Mouse (Mus musculus): ENCODE measurements around the gene Agtrap. TPM values are rescaled to one million over a fixed set of nuclear protein-coding genes. Genes with fewer than 3 reads are reported as not detected.
A peak's percentile ranks its signal among the peaks of the same experiment; 100 is the strongest.

Gene Agtrap
- total RNA-seq, 2 experiments from 2014 or later, result 6.3 to 7.8 TPM

- no peak for DNase-seq (ENCODE audit: low spot score in 2 of 2)
- intact Hi-C loops (cut with DNase I), result no loop called here
These were observed 20.8 kb upstream of the Agtrap start for GRCm38 (mm10) chr4:148108565-148109100.

DNA sequence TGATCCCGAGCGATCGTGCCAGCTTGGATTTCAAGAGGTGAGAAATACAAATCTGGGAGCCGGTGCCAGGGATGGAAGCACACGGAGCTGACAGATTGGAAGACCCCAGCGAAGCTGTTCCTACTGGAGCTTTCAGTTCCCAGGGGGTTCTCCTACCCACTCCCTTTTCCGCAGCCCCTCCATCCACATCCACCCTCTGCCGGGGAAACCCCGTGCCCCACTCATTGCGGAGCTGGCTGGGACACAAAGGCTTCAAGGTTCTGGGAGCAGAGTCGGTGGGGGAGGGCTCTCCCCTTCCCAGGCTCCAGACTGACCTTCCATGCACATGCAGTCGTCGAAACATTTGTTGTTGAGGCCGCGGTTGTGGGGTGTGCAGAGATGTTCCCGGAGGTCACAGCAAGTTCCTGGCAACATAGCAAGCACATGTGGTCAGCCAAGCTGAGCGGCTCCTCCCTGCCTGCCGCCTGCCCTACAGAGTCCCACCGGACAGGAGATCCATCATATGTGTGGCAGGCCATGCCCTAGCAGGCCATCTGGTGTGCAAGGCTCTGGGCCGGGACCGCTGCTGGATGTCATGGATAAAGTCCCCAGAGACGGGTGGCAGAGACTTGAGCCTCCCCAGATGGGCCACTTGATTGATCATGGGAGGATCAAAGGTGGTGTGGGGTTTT lies 19.9 kb upstream of the Agtrap start:
- intact Hi-C loops (cut with DNase I), result no loop called here
- no peak for DNase-seq (ENCODE audit: low spot score in 2 of 2)

- intact Hi-C loops (cut with DNase I), result no loop called here
These were observed 16.3 kb upstream of the Agtrap start for GRCm38 (mm10) chr4:148104146-148104545.

GRCm38 (mm10) chr4:148101801-148102527 lies 14.1 kb upstream of the Agtrap start:
- intact Hi-C loops (cut with DNase I), result no loop called here
- peak; percentile 68 to 80 for DNase-seq (ENCODE audit: low spot score in 2 of 2)

More at GRCm38 (mm10) chr4:148104146-148104545, 16.3 kb upstream of the Agtrap start:
- no peak for DNase-seq (ENCODE audit: low spot score in 2 of 2)

DNA sequence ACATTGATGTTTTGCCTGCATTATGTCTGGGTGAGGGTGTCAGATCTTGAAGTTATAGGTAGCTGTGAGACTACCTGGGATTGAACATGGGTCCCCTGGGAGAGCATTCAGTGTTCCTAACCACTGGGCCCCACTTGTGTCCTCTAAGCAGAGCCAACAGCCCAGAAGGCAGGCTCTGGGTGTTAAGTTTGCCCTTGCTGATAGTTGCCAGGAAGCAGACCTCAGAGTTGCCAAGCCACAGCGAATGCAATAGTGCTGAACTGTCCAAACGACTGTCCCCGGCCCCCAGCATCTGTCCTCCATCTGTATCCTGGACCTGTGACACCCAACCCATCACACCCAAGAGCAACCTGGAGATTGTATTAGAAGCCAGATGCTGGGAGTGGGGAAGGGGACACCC lies 10.8 kb upstream of the Agtrap start:
- intact Hi-C loops (cut with DNase I), result no loop called here
- no peak for DNase-seq (ENCODE audit: low spot score in 2 of 2)

- intact Hi-C loops (cut with DNase I), result no loop called here
- no peak for DNase-seq (ENCODE audit: low spot score in 2 of 2)
These were observed 10.1 kb upstream of the Agtrap start for GRCm38 (mm10) chr4:148097936-148098335.

- no peak for DNase-seq (ENCODE audit: low spot score in 2 of 2)
- intact Hi-C loops (cut with DNase I), result no loop called here
These were observed 7.2 kb upstream of the Agtrap start for GRCm38 (mm10) chr4:148095081-148095480.

GRCm38 (mm10) chr4:148094161-148094560 lies 6.3 kb upstream of the Agtrap start:
- no peak for DNase-seq (ENCODE audit: low spot score in 2 of 2)
- intact Hi-C loops (cut with DNase I), result no loop called here

- no peak for DNase-seq (ENCODE audit: low spot score in 2 of 2)
- intact Hi-C loops (cut with DNase I), result no loop called here
These were observed 4.9 kb upstream of the Agtrap start for GRCm38 (mm10) chr4:148092551-148093271.

DNA sequence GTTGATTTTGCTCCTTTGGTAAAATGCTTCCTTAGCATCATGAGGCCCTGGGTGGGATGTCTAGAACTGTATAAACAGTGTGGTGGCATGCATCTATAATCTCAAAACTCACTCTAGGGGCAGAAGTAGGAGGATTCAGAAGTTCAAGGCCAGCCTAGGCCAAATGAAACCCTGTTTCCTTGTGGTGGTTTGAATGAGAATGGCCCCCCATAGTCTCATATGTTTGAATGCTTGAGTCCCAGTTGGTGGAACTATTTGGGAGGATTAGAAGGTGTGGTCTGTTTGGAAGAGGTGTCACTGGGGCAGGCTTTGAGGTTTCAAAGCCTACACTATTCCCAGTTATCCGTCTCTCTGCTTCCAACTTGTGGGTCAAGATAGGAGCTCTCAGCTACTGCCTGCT lies 3.4 kb upstream of the Agtrap start:
- intact Hi-C loops (cut with DNase I), result no loop called here
- DNase-seq (ENCODE audit: low spot score in 2 of 2), result no peak

DNA sequence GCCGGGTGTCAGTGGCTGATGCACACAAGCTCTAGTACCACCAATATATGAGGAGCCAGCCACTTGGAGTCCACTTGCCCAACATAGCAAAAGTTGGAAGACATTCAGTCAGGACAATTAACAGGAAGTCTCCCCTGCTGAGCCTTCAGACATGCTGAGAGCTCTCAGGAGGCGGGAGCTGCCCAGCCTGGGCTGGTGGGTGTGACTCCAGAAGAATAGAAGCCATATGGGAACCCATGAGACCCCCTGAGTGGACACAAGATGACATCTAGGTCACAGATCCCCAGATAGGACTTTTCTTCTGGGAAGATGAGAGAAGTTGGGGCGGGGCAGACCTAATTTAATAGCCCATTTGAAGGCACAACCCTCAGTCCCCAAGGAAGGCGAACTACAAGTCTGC lies 1.3 kb upstream of the Agtrap start:
- DNase-seq (ENCODE audit: low spot score in 2 of 2), result no peak
- intact Hi-C loops (cut with DNase I), result no loop called here

DNA sequence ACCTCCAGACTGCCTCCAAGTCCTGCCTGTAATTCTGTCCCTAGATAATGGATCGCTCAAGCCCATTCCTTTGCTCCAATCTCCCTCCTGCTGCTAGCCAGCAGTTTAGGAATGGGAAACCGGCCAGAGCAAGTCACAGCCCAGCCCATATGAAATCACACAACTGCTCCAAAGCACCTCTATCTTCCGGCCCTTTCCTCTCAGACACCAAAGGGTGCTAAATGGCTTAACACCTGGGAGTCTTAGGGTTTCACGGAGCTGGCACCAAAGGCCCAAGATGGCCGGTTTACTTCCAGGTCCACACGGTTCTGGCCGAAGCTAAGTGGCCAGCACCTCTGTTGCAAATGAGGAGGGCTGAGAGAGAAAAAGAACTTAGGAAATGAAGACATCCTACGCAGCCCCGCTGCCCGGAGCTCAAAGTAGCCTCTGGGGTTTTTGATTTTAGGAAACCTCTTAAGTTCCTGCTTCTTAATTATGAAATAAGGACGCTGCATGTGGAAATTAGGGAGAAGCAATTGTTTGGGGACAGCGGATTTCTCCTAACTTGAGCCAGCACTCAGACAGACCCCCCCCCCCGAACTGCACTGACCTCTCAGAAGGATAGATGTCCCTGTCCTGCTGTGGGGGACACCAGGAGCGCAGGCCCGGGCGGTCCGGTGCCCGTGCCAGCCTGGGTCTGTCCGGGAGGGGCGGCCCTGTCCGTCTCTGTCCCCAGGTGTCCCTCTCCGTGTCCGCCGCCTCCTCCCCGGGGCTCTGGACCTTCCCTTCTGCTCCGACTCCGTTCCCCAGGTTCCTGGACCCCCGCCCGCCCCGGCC lies 532 bp downstream of the Agtrap start:
- intact Hi-C loops (cut with DNase I), result no loop called here
- DNase-seq (ENCODE audit: low spot score in 2 of 2), result no peak

GRCm38 (mm10) chr4:148085907-148086305 lies 1.9 kb downstream of the Agtrap start:
- no peak for DNase-seq (ENCODE audit: low spot score in 2 of 2)
- intact Hi-C loops (cut with DNase I), result no loop called here

DNA sequence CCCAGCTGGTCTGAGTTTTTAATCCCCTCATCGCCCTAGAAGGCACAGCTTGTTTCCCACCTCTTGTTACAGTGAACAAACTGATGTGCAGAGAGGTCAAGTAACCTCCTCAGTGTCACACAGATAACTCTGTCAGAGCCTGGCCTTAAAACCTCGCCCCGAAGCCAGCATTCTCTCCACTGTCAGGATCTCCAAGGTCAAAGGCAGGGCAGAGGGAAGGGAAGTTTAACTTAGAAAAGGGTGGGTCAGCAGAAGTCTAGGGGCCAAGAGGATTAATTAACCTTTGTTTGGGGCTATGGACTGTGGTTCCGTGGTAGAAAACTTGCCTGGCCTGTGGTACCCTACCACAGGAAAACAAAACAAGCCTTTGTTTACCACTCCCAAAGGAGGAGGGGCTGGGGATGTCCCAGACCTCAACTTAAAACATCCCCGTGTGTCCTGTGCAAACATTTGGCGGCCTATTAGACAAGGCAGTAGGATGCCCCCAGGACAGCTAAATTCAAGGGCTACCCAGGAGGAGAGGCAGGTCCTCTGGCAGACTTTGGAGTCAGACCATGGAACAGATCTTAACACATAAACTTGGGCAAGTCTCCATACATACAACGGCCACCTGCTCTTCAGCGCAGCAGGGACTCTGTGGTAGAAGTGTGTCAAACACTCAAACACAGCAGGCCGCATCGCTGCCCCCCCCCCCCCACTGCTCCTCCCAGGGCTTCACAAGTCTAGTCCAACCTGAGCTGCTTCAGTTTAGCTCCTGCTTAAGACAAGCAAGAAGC lies 2.5 kb downstream of the Agtrap start:
- intact Hi-C loops (cut with DNase I), result no loop called here
- no peak for DNase-seq (ENCODE audit: low spot score in 2 of 2)

DNA sequence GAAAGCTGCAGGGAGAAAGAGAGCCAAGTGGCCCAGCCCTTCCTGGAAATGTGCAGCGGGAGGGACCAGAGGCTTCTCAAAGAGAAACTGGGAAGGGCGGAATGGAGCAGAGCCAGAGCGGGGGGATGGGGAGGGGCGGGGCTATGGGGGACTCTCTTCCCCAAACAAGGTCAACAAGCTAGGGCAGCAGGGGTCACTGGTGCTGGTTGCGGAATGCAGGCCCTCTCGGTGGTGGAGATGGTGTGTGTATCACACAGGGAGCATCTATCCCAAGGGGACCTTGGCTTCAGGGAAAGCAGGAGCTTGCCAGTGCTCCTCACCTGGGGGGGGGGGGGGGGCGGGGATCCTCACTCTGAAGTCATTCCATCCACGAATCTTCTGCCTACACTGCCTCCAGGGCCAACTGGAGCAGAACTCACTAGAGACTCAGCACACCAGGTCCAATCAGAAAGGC lies 3.5 kb downstream of the Agtrap start:
- intact Hi-C loops (cut with DNase I), result no loop called here
- no peak for DNase-seq (ENCODE audit: low spot score in 2 of 2)

DNA sequence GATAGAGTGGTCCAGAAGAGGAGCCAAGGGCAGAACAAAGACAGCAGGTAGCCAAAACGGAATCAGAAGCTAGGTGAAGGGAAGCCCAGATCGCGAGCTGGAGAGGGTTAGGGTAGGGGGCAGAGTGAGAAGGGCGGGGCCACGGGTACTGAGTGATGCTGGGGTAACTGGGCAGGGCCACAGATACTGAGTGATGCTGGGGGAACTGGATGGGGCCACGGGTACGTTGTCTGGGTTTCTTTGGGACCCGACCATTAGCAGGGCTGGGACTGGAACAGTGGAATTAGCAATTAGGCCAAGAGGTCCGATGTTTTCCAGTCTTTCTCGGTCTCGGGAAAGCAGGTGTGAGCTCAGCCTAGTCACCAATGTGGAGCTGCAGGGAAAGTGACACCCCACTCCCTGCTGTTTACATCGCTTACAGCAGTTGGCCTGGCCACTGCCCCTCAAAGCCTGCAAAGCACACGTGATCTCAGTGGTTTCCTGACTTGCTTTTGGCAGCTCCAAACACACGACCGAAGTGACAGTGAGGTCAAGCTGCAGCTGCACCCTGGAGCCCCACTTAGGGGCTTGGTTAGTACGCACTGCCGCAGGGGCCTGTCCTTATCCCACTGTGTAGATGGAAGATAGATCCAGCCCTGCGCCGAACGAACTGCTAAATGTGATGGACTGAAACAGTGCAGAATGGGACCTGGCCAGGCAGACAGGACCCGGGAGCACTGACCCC lies 4.5 kb downstream of the Agtrap start:
- no peak for DNase-seq (ENCODE audit: low spot score in 2 of 2)
- intact Hi-C loops (cut with DNase I), result no loop called here

- intact Hi-C loops (cut with DNase I), result no loop called here
- DNase-seq (ENCODE audit: low spot score in 2 of 2), result peak in 1 of 2 experiments; percentile 42
These were observed 5.4 kb downstream of the Agtrap start for GRCm38 (mm10) chr4:148082257-148083044.

Measured in left cerebral cortex, postnatal 25 days (tissue).